Mouse (Mus musculus): ENCODE results near the gene Ifnlr1.
"Not testable (repeated sequence)": the region's sequence is repeated elsewhere in the genome, so short reads cannot be mapped to it uniquely, and the experiment has no call there.

Gene Ifnlr1

GRCm38 (mm10) chr4:135685906-135686567, at the start of gene Ifnlr1:
Ifnlr1 (plus strand) TSS chr4:135686287.
- in situ Hi-C loops (cut with MboI; ENCODE audit: unreplicated experiment in 2 of 2) = loop anchor here in 1 of 2 experiments (10.0 kb wide), 1 partner anchor 259 kb away; the partner anchor contains the start of gene Hmgcl

- in situ Hi-C loops (cut with MboI; ENCODE audit: unreplicated experiment in 2 of 2) = not testable (repeated sequence)
Measured at GRCm38 (mm10) chr4:135641302-135642079, 44.6 kb upstream of the Ifnlr1 start.

- in situ Hi-C loops (cut with MboI; ENCODE audit: unreplicated experiment in 2 of 2) = no loop called here
Measured at GRCm38 (mm10) chr4:135645022-135645637, 41.0 kb upstream of the Ifnlr1 start.

GRCm38 (mm10) chr4:135652966-135653607, 33.0 kb upstream of the Ifnlr1 start:
- in situ Hi-C loops (cut with MboI; ENCODE audit: unreplicated experiment in 2 of 2) = loop anchor here in 1 of 2 experiments (25.0 kb wide), 1 partner anchor 666 kb away; no protein-coding TSS in a partner anchor

- in situ Hi-C loops (cut with MboI; ENCODE audit: unreplicated experiment in 2 of 2) = loop anchor here in 1 of 2 experiments (25.0 kb wide), 1 partner anchor 667 kb away; no protein-coding TSS in a partner anchor
Measured at GRCm38 (mm10) chr4:135653956-135654355, 32.1 kb upstream of the Ifnlr1 start.

GRCm38 (mm10) chr4:135655499-135655898, 30.6 kb upstream of the Ifnlr1 start:
- in situ Hi-C loops (cut with MboI; ENCODE audit: unreplicated experiment in 2 of 2) = loop anchor here in 1 of 2 experiments (25.0 kb wide), 1 partner anchor 668 kb away; no protein-coding TSS in a partner anchor

- in situ Hi-C loops (cut with MboI; ENCODE audit: unreplicated experiment in 2 of 2) = loop anchor here in 1 of 2 experiments (25.0 kb wide), 1 partner anchor 669 kb away; no protein-coding TSS in a partner anchor
Measured at GRCm38 (mm10) chr4:135656094-135656589, 29.9 kb upstream of the Ifnlr1 start.

GRCm38 (mm10) chr4:135658484-135658883, 27.6 kb upstream of the Ifnlr1 start:
- in situ Hi-C loops (cut with MboI; ENCODE audit: unreplicated experiment in 2 of 2) = loop anchor here in 1 of 2 experiments (25.0 kb wide), 1 partner anchor 671 kb away; no protein-coding TSS in a partner anchor

- in situ Hi-C loops (cut with MboI; ENCODE audit: unreplicated experiment in 2 of 2) = loop anchor here in 1 of 2 experiments (25.0 kb wide), 1 partner anchor 672 kb away; no protein-coding TSS in a partner anchor
Measured at GRCm38 (mm10) chr4:135658899-135659298, 27.2 kb upstream of the Ifnlr1 start.

- in situ Hi-C loops (cut with MboI; ENCODE audit: unreplicated experiment in 2 of 2) = loop anchor here in 1 of 2 experiments (25.0 kb wide), 1 partner anchor 674 kb away; no protein-coding TSS in a partner anchor
Measured at GRCm38 (mm10) chr4:135661082-135661809, 24.8 kb upstream of the Ifnlr1 start.

GRCm38 (mm10) chr4:135661994-135662393, 24.1 kb upstream of the Ifnlr1 start:
- in situ Hi-C loops (cut with MboI; ENCODE audit: unreplicated experiment in 2 of 2) = loop anchor here in 1 of 2 experiments (25.0 kb wide), 1 partner anchor 675 kb away; no protein-coding TSS in a partner anchor

- in situ Hi-C loops (cut with MboI; ENCODE audit: unreplicated experiment in 2 of 2) = loop anchor here (5.0 to 25.0 kb wide), 3 partner anchors 147 to 677 kb away; no protein-coding TSS in a partner anchor
Measured at GRCm38 (mm10) chr4:135664656-135665055, 21.4 kb upstream of the Ifnlr1 start.

- in situ Hi-C loops (cut with MboI; ENCODE audit: unreplicated experiment in 2 of 2) = loop anchor here (5.0 to 25.0 kb wide), 3 partner anchors 149 to 679 kb away; no protein-coding TSS in a partner anchor
Measured at GRCm38 (mm10) chr4:135666192-135666975, 19.7 kb upstream of the Ifnlr1 start.

- in situ Hi-C loops (cut with MboI; ENCODE audit: unreplicated experiment in 2 of 2) = loop anchor here (5.0 to 25.0 kb wide), 3 partner anchors 150 to 680 kb away; no protein-coding TSS in a partner anchor
Measured at GRCm38 (mm10) chr4:135667266-135667844, 18.7 kb upstream of the Ifnlr1 start.

- in situ Hi-C loops (cut with MboI; ENCODE audit: unreplicated experiment in 2 of 2) = loop anchor here in 1 of 2 experiments (25.0 kb wide), 1 partner anchor 686 kb away; no protein-coding TSS in a partner anchor
Measured at GRCm38 (mm10) chr4:135673507-135673906, 12.6 kb upstream of the Ifnlr1 start.

GRCm38 (mm10) chr4:135674993-135675392, 11.1 kb upstream of the Ifnlr1 start:
- in situ Hi-C loops (cut with MboI; ENCODE audit: unreplicated experiment in 2 of 2) = loop anchor here in 1 of 2 experiments (25.0 kb wide), 1 partner anchor 688 kb away; no protein-coding TSS in a partner anchor

- in situ Hi-C loops (cut with MboI; ENCODE audit: unreplicated experiment in 2 of 2) = no loop called here
Measured at GRCm38 (mm10) chr4:135676476-135676875, 9.6 kb upstream of the Ifnlr1 start.

GRCm38 (mm10) chr4:135679316-135679715, 6.8 kb upstream of the Ifnlr1 start:
- in situ Hi-C loops (cut with MboI; ENCODE audit: unreplicated experiment in 2 of 2) = no loop called here

All from v-Abl transformed pro-B cells (cell line).